Mouse (Mus musculus): ENCODE results near the gene Nr1h5.

Nr1h5 gene

DNA sequence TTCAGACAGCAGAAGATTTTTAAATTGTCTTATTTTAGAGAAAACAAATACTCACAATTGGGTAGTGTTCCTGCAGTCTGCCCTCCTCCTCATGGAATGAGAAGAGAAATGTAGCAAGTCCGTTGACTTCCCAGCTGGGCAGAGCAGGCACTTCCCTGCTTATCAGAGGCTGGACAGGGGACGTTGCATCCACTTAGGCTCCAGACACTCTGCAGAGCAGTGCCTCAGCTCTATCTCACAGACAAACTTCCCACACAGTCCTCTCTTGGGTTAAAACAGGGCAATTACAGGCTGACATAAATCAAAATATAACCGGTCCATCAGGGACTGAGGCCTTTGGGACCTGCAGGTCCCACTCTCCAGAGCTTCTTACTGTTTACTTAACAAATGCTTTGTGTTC is at the start of gene Nr1h5:
Gene Nr1h5, minus strand, starts transcription at position 101 of the 400 bp plus-strand sequence.
- DNase-seq, result no peak

DNA sequence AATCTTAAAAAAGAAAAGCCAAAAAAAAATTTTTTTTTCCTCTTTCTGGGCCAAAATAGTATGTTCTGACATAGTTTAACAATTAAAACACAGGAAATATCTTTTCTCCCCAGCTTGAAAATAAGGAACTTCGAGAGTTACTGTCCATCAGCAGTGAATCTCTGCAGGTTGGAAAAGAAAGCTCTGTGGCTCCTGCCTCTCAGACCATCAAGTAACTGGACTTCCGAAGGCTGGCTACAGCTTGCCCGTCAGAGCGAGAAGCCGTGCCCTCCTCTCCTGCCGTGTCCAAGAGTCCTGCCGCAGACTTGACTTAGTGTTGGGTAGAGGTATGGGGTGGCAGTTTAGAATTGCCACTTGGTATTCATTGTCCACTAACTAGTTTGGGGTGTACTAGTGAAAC is 37.7 kb upstream of the Nr1h5 start:
- DNase-seq, result no peak

DNA sequence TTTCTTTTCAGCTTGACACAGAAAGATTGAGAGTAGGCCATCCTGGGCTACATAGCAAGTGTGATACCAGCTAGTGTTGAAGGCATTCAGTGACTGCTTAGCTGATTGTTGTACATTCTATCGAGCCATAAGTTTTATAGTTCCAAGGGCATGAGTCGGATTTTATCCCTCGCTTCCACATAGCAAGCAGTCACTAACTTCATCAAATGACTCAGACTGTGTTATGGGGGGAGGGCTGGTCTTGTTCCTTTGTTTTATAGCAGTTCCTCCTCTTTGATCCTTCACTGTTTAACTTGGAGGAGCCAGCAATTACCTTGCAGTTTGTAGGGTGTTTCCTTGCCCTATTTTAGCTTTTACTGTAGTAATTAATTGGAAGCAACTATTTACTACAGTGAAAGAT is 33.7 kb upstream of the Nr1h5 start:
- no peak for DNase-seq

DNA sequence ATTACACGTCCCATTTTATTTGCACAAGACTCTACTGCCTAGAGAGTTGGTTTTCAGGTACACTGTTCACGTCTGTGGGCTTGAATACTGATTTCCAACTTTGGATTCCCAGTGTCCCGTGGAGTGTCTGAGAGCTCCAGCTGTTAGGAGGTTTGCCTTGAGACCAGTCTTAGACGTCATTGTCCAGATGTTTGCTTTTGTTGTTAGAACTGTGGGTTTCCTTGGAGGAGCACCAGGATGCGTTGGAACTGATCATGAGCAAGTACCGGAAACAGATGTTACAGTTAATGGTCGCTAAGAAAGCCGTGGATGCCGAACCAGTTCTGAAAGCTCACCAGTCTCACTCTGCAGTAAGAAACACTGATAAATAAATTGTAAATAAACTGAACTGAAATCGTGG is 33.1 kb upstream of the Nr1h5 start:
- DNase-seq, result no peak

DNA sequence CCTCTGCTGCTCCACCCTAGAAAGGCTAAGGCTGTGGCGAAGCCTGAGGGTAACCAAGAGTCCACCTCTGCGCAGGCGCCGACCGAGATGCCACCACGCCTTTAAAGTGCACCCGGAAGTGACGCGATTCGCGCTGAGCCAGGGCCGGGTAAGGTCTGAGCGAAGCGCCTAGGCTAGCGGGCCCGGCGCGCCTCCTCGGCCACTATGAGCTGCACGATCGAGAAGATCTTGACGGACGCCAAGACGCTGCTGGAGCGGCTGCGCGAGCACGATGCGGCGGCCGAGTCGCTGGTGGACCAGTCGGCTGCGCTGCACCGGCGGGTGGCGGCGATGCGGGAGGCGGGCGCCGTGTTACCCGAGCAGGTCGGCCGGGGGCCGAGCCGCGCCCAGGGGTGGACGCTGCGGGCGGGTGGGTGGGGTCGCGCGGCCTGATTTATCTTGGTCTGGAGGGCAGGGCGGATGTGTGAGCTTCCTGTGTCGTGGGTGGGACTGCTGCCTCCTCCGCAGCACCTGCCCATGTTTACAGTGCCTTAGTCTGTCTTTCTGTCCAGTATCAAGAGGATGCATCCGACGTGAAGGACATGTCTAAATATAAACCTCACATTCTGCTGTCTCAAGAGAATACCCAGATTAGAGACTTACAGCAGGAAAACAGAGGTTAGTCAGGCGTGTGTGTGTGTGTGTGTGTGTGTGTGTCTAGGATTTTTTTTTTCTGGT is 31.8 kb upstream of the Nr1h5 start, which contains the start of gene Sike1:
Gene Sike1, plus strand, starts transcription at position 104 of the 717 bp plus-strand sequence.
- peak; percentile 93 for DNase-seq

DNA sequence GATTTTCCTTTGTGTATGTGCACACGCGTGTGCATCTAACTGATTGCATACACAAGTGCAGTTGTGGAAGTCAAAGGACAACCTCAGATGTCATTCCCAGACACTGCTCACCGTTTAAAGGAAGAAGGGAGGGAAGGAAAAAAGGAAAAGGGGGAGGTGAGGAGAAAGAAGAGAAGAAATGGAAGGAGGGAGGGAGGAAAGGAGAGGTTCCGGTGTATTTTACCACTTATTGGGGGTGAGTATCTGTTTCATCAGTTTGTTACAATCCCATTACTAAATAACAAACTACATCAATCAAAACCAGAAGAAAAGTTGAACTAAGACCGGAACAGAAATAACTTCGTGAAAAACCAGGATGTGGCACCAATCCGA is 31.3 kb upstream of the Nr1h5 start:
- DNase-seq, result no peak

DNA sequence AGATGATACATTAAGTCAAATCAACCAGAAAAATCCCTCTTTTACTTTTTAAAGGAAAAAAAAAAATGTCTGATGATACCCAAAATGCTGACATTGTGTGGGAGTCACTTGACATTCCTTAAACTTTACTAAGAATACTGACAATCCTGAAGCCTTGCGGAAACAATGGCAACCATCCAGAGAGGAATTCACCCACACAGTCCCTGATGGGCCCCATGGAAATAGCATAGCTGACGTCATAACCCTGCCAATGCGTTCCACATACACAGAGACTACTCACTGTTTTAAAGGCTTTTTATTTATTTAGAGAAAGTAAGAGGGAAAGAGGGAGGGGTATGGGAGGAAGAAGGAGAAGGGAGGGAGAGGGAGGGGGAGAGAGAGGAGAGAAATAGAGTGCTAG is 29.0 kb upstream of the Nr1h5 start:
- DNase-seq, result no peak

DNA sequence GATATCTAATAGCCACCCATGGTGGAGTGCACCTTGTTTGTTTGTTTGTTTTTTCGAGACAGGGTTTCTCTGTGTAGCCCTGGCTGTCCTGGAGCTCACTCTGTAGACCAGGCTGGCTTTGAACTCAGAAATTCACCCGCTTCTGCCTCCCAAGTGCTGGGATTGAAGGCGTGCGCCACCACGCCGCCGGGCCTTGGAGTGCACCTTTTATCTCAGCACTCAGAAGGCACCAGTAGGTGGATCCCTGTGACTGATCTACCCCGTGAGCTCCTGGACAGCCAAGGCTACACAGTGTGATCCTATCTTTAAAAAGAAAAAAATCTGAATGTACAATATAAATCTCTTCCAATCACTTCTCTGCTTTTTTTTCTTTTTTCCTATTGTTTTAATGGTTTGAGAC is 27.1 kb upstream of the Nr1h5 start:
- no peak for DNase-seq

DNA sequence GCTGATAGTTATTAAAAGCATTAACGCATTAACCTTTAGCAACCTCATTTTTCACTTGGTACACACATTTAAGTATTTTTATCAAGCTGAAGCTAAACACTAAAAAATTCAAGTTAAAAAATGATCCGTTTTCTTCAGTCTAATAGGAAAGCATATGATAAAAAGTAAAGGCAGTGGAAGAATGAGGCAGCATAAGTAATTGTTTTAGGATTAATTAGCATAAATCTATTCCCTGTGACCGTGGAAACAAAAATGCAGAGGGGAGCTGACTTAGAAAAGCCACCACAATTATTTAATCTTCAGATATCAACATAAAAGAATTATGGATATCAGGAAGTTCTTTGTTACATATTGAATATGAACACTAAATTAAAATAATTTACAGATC is 16.4 kb upstream of the Nr1h5 start:
- no peak for DNase-seq

DNA sequence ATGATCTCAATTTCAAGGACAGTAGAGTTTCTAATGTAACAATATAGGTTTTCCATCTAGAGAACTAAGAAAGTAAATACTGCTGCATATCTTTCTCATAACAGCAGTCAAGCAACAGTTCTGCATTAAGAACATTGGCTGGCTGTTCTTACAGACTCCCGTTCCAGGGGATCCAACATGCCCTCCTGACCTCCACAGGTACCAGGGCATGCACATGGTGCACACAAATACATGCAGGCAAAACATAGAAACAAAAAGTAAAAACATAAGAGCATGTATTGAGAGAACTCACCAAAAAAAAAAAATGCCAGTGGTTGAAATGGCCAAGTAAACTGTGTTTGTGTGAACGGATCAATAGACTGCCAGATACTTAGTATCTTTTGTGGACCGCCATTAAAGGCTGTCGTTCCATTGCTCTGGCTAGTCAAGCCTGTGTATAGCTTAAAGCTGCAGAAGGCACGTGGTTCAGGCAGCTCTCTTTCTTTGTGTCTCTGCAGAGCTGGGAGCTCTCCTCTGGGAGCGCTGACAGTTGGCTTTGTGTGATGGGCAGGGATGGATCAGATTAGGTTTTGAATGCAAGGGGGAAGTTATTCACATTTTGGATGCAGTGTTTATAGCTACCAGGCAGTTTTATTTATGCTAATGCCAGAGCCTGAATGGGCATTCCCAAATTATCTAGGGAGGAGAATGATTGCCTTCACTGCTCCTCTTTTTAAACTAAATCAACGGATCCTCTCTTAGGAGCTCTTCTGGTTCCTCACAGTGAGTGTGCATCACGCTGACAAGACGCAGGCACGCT is 15.8 kb upstream of the Nr1h5 start:
- no peak for DNase-seq

DNA sequence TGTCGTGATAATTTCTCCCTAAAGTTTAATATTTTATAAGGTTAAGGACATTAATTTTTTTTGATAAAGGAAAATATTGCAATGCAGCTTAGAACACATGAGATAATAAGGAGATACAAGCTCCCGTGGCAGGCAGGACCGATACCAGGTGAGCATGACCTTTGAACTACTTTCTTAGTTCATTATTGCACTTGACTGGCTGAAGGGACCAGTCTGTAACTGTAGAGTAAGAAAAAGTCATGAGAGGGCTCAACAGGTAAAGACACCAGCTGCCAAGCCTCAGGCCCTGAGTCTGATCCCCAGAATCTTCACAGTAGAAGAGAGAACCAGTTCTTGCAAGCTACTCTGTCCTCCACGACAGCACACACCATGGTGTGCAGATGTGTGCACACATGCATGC is 13.0 kb upstream of the Nr1h5 start:
- no peak for DNase-seq

DNA sequence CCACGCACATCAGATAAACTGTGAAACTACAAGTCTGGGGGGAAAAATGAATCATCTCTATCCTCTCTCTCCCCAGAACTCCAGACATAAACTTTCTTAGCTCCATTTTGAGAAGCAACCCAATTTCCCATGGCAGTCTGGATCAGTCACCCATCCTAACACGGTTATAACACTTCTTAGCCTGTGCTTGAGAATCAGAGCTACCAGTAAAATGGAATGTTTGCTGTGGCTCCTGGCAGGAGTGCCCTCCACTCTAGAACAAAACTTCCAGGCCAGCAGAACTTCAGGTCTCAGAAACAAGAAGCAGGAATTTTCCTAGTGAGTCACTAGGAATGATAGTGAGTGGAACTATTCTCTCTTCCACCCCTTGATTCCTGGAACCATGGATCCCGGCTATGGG is 6.6 kb upstream of the Nr1h5 start:
- no peak for DNase-seq

DNA sequence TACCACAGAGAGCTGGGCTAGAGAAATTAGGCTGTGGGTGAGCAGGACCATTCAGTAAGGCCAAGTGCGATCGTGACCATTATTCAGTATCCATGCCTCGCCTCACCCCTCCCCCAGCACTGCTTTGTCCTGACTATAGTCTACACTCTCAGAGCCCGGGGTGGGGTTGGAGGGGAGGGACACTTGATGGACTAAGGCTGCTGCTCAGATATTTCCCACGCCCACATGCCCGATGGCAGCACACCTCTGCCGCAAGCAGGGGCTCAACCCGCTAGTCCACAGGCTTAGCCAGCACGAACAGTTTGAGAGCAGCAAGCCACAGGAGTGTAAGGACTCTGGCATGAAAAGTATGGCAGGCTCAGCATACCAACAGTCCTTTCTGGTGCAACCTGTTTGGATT is 6.1 kb upstream of the Nr1h5 start:
- no peak for DNase-seq

DNA sequence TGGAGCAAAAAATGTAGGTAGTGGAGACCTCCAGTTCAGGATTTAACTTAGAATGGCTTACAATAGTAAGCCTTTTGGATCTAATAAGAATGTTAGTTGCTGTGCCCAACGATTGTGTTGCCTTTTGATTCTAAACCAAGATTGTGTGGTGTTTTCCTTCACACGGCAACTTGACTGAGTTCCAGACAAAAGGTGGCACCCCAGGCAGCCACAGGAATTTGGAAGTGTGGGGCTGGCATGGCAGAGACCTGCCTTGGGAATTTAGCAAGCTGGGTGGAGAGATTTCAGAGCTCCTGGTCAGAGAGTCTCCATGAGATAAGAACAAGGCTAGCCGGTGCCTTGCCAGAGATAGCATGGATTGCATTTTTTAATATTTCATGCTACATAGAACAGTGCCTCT is 8.3 kb downstream of the Nr1h5 start:
- no peak for DNase-seq

DNA sequence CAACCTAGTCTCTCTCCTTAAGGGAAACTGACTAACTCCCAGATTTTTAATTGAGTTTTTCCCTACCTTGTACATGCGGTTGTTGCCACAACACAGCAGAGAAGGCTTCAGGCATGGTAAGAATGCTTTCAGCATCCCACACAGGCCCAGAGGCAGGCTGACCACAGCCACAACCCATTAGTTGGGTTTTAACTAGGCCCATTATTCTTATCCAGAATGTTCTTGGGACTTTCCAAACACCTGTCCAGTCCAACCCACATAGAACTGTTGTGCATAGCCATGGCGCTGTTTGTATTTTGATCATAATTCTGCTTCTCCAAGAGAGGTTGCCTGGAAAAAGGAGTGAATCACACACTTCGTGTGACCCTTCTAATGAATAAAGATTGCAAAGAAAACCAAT is 8.8 kb downstream of the Nr1h5 start:
- no peak for DNase-seq

DNA sequence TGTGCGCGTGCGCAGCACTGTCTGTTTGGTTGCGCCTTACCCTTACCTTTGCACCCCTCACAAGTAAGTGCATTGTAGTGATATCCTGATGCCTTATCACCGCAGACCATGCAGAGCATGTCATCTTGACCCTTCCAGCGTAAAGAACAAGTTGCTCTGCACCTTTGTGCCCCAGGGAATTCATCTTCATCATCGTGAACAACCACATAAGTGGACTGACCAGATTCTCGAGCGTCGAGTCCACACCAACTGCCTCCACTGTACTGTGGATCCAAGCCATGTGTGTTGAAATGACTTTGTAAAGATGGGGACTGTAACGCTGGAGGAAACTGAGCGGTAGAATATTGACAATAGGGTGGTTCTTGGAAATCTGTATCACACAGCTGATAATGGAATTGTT is 9.5 kb downstream of the Nr1h5 start:
- DNase-seq, result no peak

DNA sequence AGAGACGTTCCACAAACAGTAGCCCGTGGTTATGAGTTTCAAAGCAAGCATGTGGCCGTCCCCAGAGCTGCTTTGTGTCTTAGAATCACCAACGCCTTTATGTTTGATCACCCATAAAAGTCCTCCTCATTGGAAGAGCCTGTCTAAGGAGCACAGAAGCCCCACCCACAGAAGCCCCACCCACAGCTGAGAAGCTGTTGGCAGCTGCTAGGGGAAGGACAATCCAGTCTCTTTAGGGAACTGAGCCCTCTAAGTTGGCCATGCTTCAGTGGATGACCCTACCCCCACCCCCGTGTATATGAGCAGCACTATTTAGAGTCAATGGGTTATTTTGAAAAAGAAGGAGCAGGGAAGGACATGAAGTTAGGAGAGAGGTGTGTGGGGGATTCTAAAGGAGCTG is 17.1 kb downstream of the Nr1h5 start:
- DNase-seq, result no peak

DNA sequence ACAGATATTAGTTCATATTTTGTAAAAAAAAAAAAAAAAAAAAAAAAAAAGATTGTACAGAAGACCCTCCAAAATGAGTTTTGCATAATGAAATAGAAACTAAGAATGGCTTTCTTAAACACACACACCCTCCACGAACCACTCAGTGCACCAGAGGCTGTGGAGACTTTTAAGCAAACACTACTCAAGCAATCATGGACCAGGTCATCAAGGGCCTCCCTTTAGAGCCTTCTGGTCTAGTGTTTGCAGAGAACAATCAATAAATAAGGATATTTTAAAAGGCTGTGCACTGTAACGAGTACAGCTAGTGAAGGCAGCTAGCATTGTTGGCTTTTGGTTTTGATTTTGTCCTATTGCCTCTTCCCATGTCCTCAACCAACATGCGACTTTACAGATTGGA is 17.6 kb downstream of the Nr1h5 start:
- no peak for DNase-seq

DNA sequence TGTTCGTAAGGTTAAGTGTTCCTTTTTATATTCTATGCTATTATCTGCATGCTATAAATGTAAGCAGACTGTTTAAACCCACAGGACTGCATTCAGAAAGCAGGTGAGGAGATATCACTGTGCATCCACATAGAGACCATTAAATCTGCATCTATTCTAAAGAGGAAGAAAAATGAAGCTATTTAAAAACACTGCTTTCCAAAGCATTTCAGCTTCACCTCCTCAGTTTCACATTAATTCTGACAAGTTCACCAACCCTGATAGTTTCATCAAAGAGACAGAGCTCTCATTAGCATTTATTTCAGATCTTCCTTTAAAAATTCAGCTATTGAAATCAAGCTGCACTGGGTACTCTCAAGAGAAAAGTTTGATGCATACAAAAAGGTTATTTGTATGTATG is 25.8 kb downstream of the Nr1h5 start:
- DNase-seq, result no peak

DNA sequence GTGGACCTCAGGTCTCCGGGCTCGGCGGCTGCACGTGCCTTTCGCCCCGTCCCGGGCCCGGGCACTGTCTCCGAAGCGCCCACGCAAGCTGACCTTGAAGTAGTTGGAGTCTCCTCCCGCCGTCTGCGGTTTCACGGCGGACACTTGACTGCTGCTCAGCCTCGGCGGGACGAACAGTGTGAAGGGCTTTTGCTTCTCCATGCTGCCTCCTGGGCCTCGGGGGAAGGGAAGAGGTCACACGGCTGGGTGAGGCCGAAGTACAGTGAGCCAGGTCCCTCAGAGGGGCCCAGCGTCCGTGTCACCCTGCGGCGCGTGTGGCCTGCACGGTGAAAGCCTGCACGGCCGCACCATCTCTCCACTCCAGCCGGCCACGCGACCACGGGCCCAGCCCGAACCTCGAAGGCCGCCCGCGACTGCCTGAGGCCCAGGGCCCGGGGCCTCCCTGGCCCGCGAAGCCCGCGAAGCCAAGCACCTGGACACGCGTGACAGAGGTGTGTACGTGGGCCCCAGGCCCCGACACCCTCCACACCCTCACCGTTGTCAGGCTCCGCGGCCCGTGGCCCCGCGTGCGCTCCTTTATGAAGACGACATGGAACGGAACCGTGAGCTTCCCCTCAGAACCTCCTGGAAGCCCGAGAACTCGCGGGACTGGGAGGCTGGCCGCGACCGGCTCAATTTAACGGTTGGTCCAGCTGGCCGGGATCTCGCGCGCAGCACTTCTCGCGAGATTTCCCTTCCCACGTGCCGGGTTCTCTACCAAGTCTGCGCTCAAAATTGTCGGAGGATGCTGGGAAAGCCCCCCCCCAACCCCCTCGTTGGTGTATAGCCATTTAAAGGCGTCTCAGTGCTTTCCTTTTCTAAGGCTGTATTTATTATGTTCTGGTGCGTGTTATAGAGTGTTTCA is 28.2 kb downstream of the Nr1h5 start, which contains the start of gene Sycp1:
Gene Sycp1, minus strand, starts transcription at position 650 of the 904 bp plus-strand sequence.
- no peak for DNase-seq

DNA sequence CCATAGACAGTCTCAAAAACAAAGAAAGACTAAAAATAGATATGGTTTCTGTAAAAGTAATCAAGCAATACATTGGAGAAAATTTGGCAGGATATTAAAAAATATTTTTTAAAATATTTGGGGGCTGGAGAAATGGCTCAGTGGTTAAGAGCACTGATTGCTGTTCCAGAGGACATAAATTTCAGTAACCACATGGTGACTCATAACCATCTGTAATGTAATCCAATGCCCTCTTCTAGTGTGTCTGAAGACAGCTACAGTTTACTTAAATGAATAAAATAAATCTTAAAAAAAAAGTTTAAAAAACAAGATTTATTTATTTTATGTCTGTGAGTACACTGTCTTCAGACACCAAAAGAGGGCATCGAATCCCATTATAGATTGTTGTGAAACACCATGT is 64.8 kb downstream of the Nr1h5 start:
- no peak for DNase-seq
